Mouse (Mus musculus) MEL (cell line): ENCODE results near the gene Sod1. TPM values are rescaled to one million over a fixed set of nuclear protein-coding genes. Genes with fewer than 3 reads are reported as not detected.

Experiments
- DNase-seq: peaks from one replicate; pipeline ENCODE4 v3.0.0; 2011; ENCODE audit warnings: low read depth, low spot score
- H3K27ac ChIP-seq: 2 replicates; pipeline ENCODE4 v1.5.1; 2012; ENCODE audit warnings: low read depth, mild to moderate bottlenecking, control low read depth, low read length, moderate library complexity; ENCODE audit not compliant: control insufficient read depth
- H3K27me3 ChIP-seq, 2 experiments: fragments of 150-350 bp in 1 of 2; sonication (generic) in 1 of 2; 2 replicates each; pipeline ENCODE4 v1.6.1; 2012; ENCODE audit warnings: low read length in 2 of 2, mild to moderate bottlenecking in 2 of 2, improper control_type of control experiment in 1 of 2, moderate library complexity in 1 of 2; ENCODE audit not compliant: insufficient read depth in 2 of 2, control insufficient read depth in 1 of 2
- H3K36me3 ChIP-seq, 2 experiments: 2 replicates each; pipeline ENCODE4 v1.6.1; 2012 to 2014; ENCODE audit warnings: low read length in 2 of 2, improper control_type of control experiment in 1 of 2, inconsistent platforms in 1 of 2, mild to moderate bottlenecking in 1 of 2; ENCODE audit not compliant: insufficient read depth in 2 of 2, control insufficient read depth in 1 of 2
- H3K4me1 ChIP-seq, 2 experiments: fragments of 150-350 bp in 1 of 2; sonication (generic) in 1 of 2; 2 replicates each; pipeline ENCODE4 v1.6.1; 2012; ENCODE audit warnings: low read length in 2 of 2, improper control_type of control experiment in 1 of 2, mild to moderate bottlenecking in 1 of 2; ENCODE audit not compliant: insufficient read depth in 2 of 2, control insufficient read depth in 1 of 2
- H3K4me3 ChIP-seq, 2 experiments: fragments of 150-350 bp in 1 of 2; sonication (generic) in 1 of 2; 2 replicates each; pipeline ENCODE4 v1.5.1; 2012; ENCODE audit warnings: low read depth in 2 of 2, low read length in 2 of 2, mild to moderate bottlenecking in 2 of 2, moderate library complexity in 2 of 2, control low read depth in 1 of 2, improper control_type of control experiment in 1 of 2; ENCODE audit not compliant: control insufficient read depth in 1 of 2, insufficient read depth in 1 of 2
- H3K79me2 ChIP-seq: 2 replicates; pipeline ENCODE4 v1.6.1; 2012; ENCODE audit warnings: mild to moderate bottlenecking, low read length, moderate library complexity; ENCODE audit not compliant: control insufficient read depth, poor library complexity, insufficient read depth
- H3K9ac ChIP-seq: 2 replicates; pipeline ENCODE4 v1.6.1; 2012; ENCODE audit warnings: low read depth, mild to moderate bottlenecking, control low read depth, low read length, moderate library complexity; ENCODE audit not compliant: control insufficient read depth, poor library complexity, severe bottlenecking
- H3K9me3 ChIP-seq: fragments of 150-350 bp; sonication (generic); replicated peaks from 2 replicates; pipeline ENCODE4 v1.6.1; 2012; ENCODE audit warnings: mild to moderate bottlenecking, low read length, improper control_type of control experiment, moderate library complexity; ENCODE audit not compliant: insufficient read depth
- CHD1 ChIP-seq: IDR thresholded peaks from 2 replicates; pipeline ENCODE4 v1.6.1; 2012; ENCODE audit warnings: low read depth, mild to moderate bottlenecking, inconsistent platforms, low read length, improper control_type of control experiment
- CTCF ChIP-seq, 3 experiments: IDR thresholded peaks in 2 of 3; conservative IDR thresholded peaks in 1 of 3; 2 replicates each; pipeline ENCODE4 v1.5.1; 2011 to 2012; ENCODE audit warnings: low read length in 3 of 3, low read depth in 2 of 3, mild to moderate bottlenecking in 2 of 3, improper control_type of control experiment in 1 of 3, inconsistent platforms in 1 of 3, mixed read lengths in 1 of 3, moderate library complexity in 1 of 3; ENCODE audit not compliant: control insufficient read depth in 1 of 3, insufficient read depth in 1 of 3, poor library complexity in 1 of 3, severe bottlenecking in 1 of 3
- EP300 ChIP-seq, 2 experiments: IDR thresholded peaks; 2 replicates each; pipeline ENCODE4 v1.6.1; 2011; ENCODE audit warnings: improper control_type of control experiment in 2 of 2, low read length in 2 of 2, low read depth in 1 of 2, mild to moderate bottlenecking in 1 of 2
- MAX ChIP-seq: IDR thresholded peaks from 2 replicates; pipeline ENCODE4 v1.6.1; 2011; ENCODE audit warnings: low read length, improper control_type of control experiment
- MAZ ChIP-seq: IDR thresholded peaks from 2 replicates; pipeline ENCODE4 v1.6.1; 2012; ENCODE audit warnings: low read depth, mild to moderate bottlenecking, inconsistent platforms, low read length, improper control_type of control experiment
- MEF2A ChIP-seq: IDR thresholded peaks from 2 replicates; pipeline ENCODE4 v1.6.1; 2014; ENCODE audit warnings: low read depth, mild to moderate bottlenecking, inconsistent platforms, low read length, improper control_type of control experiment; ENCODE audit not compliant: poor library complexity, insufficient replicate concordance, severe bottlenecking; ENCODE audit errors: extremely low read depth
- MXI1 ChIP-seq: IDR thresholded peaks from 2 replicates; pipeline ENCODE4 v1.6.1; 2011; ENCODE audit warnings: mild to moderate bottlenecking, low read depth, low read length, improper control_type of control experiment
- TAL1 ChIP-seq: IDR thresholded peaks from 2 replicates; pipeline ENCODE4 v1.6.1; 2012; ENCODE audit warnings: mild to moderate bottlenecking, inconsistent platforms, low read length, moderate library complexity, mixed read lengths
- TBP ChIP-seq: IDR thresholded peaks from 2 replicates; pipeline ENCODE4 v1.8.0; 2011; ENCODE audit warnings: low read depth, low read length, improper control_type of control experiment
- UBTF ChIP-seq: IDR thresholded peaks from 2 replicates; pipeline ENCODE4 v1.6.1; 2012; ENCODE audit warnings: low read depth, mild to moderate bottlenecking, inconsistent platforms, low read length, improper control_type of control experiment, moderate library complexity, borderline replicate concordance; ENCODE audit not compliant: insufficient read depth
- USF1 ChIP-seq: IDR thresholded peaks from 2 replicates; pipeline ENCODE4 v1.6.1; 2014; ENCODE audit warnings: low read depth, mild to moderate bottlenecking, inconsistent platforms, low read length, improper control_type of control experiment, moderate library complexity
- ZC3H11A ChIP-seq: IDR thresholded peaks from 2 replicates; pipeline ENCODE4 v1.6.1; 2012; ENCODE audit warnings: low read depth, mild to moderate bottlenecking, inconsistent platforms, low read length, improper control_type of control experiment
- polyA plus RNA-seq, 2 experiments: library from polyadenylated mRNA; stranded (reverse) in 1 of 2; unstranded in 1 of 2; fragments of >175 nt in 1 of 2; fragments of >200 nt in 1 of 2; gene quantifications; 2 replicates each; pipeline versions ENCODE4 v1.2.1 to v1.2.4; 2012; ENCODE audit warnings: low replicate concordance in 2 of 2, low read depth in 1 of 2; ENCODE audit not compliant: insufficient read length in 2 of 2, insufficient read depth in 1 of 2, missing spikeins in 1 of 2
- total RNA-seq: library from RNA; depleted of rRNA; stranded (reverse); fragments of 300-350 nt; gene quantifications from 2 replicates; pipeline ENCODE4 v1.2.3, GENCODE M21; 2012

Gene Sod1
- total and polyA plus RNA-seq, 3 experiments = 380 to 1,094 (median 474) TPM

GRCm38 (mm10) chr16:90239128-90239746, 18.7 kb downstream of the Sod1 start:
- no peak for DNase-seq
- H3K9ac ChIP-seq = no peak overlapping the region
- TF ChIP-seq EP300 (IDR thresholded peaks at IDR 0.05; ENCODE audit: low read depth in 1 of 2, low read length in 2 of 2) = no peak
- H3K4me1 ChIP-seq = no peaks in the 10 kb centered on the region
- no peaks in the 10 kb centered on the region for H3K27me3 ChIP-seq
- no peak overlapping the region for H3K4me3 ChIP-seq
- no peaks in the 10 kb centered on the region for H3K9me3 ChIP-seq
- peaks cover 0 to 27% of the 10 kb centered on the region in 2 experiments; a peak in 2 of 4 replicates for H3K36me3 ChIP-seq
- no peak overlapping the region for H3K27ac ChIP-seq
- no peaks in the 10 kb centered on the region for H3K79me2 ChIP-seq

- no peak overlapping the region for H3K4me3 ChIP-seq
- H3K27me3 ChIP-seq = no peaks in the 10 kb centered on the region
- DNase-seq = no peak
- TF ChIP-seq ZC3H11A = no peak
- TF ChIP-seq MEF2A = no peak
- no peak for TF ChIP-seq MAZ
- H3K9me3 ChIP-seq = no peaks in the 10 kb centered on the region
- H3K4me1 ChIP-seq = no peaks in the 10 kb centered on the region
- H3K27ac ChIP-seq = no peak overlapping the region
- no peak overlapping the region for H3K9ac ChIP-seq
- peaks cover 0 to 34% of the 10 kb centered on the region in 2 experiments; a peak in 2 of 4 replicates for H3K36me3 ChIP-seq
- no peaks in the 10 kb centered on the region for H3K79me2 ChIP-seq
Measured at GRCm38 (mm10) chr16:90241875-90242274, 21.3 kb downstream of the Sod1 start.

DNA sequence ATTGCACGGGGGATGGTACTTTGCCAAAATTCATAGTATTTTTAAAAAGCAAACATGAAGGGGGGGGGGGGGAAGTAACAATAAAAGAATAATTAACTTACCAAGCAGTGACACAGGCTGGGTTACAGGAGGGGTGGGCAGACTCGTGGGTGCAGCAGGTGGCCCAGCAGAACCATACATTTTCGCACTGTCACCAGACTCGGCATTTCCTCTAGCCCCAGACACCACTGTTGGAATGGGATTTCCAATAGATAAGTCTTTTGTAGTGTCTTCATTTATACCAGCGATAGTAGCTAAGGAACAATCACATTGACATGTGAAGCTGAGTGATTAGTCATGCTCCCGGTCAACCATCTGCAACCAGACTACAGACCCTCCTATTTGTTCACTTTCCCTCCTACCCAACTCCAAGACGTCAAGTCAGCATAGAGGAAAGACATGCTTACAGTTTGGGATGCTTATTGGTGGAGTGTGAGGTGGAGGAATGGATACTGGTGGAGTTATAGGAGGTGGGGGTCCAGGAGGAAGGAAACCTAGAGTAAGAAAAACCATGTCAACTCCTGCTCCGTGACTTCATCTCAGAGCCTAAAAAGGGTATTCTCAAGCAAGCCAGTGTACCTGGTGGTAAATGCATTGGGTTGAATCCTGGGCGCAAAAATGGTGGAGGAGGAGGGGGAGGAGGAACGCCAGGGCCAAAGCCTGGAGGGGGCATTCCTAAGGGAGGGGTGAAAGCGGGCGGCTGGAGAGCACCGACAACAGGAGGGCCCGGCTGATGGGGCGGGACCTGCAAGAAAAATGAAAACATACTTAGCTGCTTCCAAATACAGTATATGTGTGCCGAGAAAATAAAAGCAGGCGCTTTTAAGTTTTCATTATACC, 22.1 kb downstream of the Sod1 start:
- peaks cover 0 to 36% of the 10 kb centered on the region in 2 experiments; a peak in 2 of 4 replicates for H3K36me3 ChIP-seq
- H3K27me3 ChIP-seq = no peaks in the 10 kb centered on the region
- H3K27ac ChIP-seq = no peak overlapping the region
- TF ChIP-seq TAL1 (no peak), UBTF (no peak), MXI1 (no peak), CTCF (IDR thresholded peaks at IDR 0.05 in 2 of 3, conservative IDR thresholded peaks at IDR 0.05 in 1 of 3; ENCODE audit: control insufficient read depth in 1 of 3, insufficient read depth in 1 of 3, low read depth in 2 of 3, low read length in 3 of 3, poor library complexity in 1 of 3, severe bottlenecking in 1 of 3) (no peak), EP300 (IDR thresholded peaks at IDR 0.05; ENCODE audit: low read depth in 1 of 2, low read length in 2 of 2) (no peak), CHD1 (no peak), TBP (no peak), MAX (no peak), USF1 (no peak)
- DNase-seq = no peak
- no peaks in the 10 kb centered on the region for H3K4me1 ChIP-seq
- H3K4me3 ChIP-seq = no peak overlapping the region
- no peaks in the 10 kb centered on the region for H3K9me3 ChIP-seq
- H3K79me2 ChIP-seq = no peaks in the 10 kb centered on the region
- H3K9ac ChIP-seq = no peak overlapping the region
